Mouse (Mus musculus): ENCODE measurements at regions not wholly inside any gene's neighbourhood (a gene's known extent, or its start where the extent isn't known, plus 50 kb on each side); places are given as distances from the start of the nearest gene placed in this dataset.

DNA sequence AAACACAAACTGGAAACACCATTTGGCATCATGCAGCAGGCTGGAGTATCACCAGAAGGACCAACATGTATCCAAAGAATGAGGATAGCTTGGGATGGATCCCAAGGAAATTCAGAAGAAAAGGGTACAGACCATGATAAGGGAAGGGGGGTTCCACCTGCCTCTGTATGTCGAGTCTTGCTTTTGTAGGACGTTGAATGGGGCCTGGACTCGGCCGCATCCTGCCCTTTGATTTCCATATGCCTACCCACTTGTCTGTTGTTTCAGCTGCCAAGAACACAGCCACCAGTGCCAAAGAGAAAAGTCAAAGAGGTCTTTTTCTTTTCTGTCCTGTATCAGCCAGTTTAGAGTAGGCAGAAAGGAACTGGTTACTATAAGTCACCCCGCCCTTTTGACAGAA, 256.7 kb downstream of the Elavl2 start:
- in situ Hi-C loops (cut with MboI; ENCODE audit: low sequenced_read_pairs in 2 of 2, unreplicated experiment in 2 of 2), result no loop called here
- Histone ChIP-seq H3K9ac (ENCODE audit: insufficient read depth, low read depth, low read length, poor library complexity, severe bottlenecking) (no peak overlapping the region), H3K27ac (ENCODE audit: insufficient read depth, low read depth, low read length, poor library complexity, severe bottlenecking) (no peak overlapping the region), H3K9me3 (ENCODE audit: control insufficient read depth, insufficient read depth, low read depth, low read length) (no peaks in the 10 kb centered on the region), H3K4me3 (ENCODE audit: insufficient read depth in 1 of 2, low read depth in 1 of 2, low read length in 2 of 2, poor library complexity in 1 of 2, severe bottlenecking in 1 of 2) (no peak overlapping the region), H3K4me1 (ENCODE audit: control insufficient read depth in 2 of 2, insufficient read depth in 2 of 2, low read length in 2 of 2, poor library complexity in 1 of 2) (no peaks in the 10 kb centered on the region), H3K36me3 (ENCODE audit: control insufficient read depth, insufficient read depth, low read length, poor library complexity, severe bottlenecking) (no peaks in the 10 kb centered on the region)
- DNase-seq (ENCODE audit: low read depth, low spot score), result no peak
- no peak for TF ChIP-seq CHD2 (IDR thresholded peaks at IDR 0.05; ENCODE audit: low read depth, low read length)

DNA sequence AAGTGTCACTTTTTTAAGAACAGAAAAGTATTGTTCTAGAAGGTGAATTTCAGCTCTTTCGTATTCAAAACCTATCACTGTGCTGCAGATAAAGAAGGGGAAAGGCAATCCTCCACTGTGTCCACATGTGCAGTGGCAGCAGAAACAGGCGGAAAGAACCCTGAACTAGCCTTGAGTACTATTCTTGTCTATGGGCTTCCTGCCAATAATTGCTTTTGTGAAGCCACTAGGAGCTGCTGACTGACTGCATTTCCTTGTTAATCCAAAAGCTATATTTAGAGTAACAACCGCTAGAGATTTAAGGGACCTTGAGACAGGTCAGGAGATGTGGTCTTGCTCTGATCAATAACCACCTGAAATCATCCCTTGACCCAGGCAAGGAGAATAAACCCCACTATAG, 265.3 kb downstream of the Elavl2 start:
- in situ Hi-C loops (cut with MboI; ENCODE audit: low sequenced_read_pairs in 2 of 2, unreplicated experiment in 2 of 2), result no loop called here
- Histone ChIP-seq H3K4me3 (ENCODE audit: insufficient read depth in 1 of 2, low read depth in 1 of 2, low read length in 2 of 2, poor library complexity in 1 of 2, severe bottlenecking in 1 of 2) (no peak overlapping the region), H3K36me3 (ENCODE audit: control insufficient read depth, insufficient read depth, low read length, poor library complexity, severe bottlenecking) (no peaks in the 10 kb centered on the region), H3K27ac (ENCODE audit: insufficient read depth, low read depth, low read length, poor library complexity, severe bottlenecking) (no peak overlapping the region), H3K9ac (ENCODE audit: insufficient read depth, low read depth, low read length, poor library complexity, severe bottlenecking) (no peak overlapping the region), H3K4me1 (ENCODE audit: control insufficient read depth in 2 of 2, insufficient read depth in 2 of 2, low read length in 2 of 2, poor library complexity in 1 of 2) (no peaks in the 10 kb centered on the region), H3K9me3 (ENCODE audit: control insufficient read depth, insufficient read depth, low read depth, low read length) (no peaks in the 10 kb centered on the region)
- no peak for DNase-seq (ENCODE audit: low read depth, low spot score)
- no peak for TF ChIP-seq HCFC1 (IDR thresholded peaks at IDR 0.05; ENCODE audit: borderline replicate concordance, insufficient read depth, low read length)
- no peak for TF ChIP-seq CHD2 (IDR thresholded peaks at IDR 0.05; ENCODE audit: low read depth, low read length)
- no peak for TF ChIP-seq ZC3H11A (IDR thresholded peaks at IDR 0.05; ENCODE audit: borderline replicate concordance, low read depth, low read length)
- no peak for TF ChIP-seq ZNF384 (IDR thresholded peaks at IDR 0.05; ENCODE audit: low read depth, low read length)
- TF ChIP-seq MAFK (IDR thresholded peaks at IDR 0.05; ENCODE audit: insufficient read depth, low read depth, low read length), result no peak

- H3K9ac ChIP-seq (ENCODE audit: insufficient read depth, low read depth, low read length, poor library complexity, severe bottlenecking), result no peak overlapping the region
- no peak overlapping the region for H3K4me3 ChIP-seq (ENCODE audit: insufficient read depth in 1 of 2, low read depth in 1 of 2, low read length in 2 of 2, poor library complexity in 1 of 2, severe bottlenecking in 1 of 2)
- no peaks in the 10 kb centered on the region for H3K4me1 ChIP-seq (ENCODE audit: control insufficient read depth in 2 of 2, insufficient read depth in 2 of 2, low read length in 2 of 2, poor library complexity in 1 of 2)
- no peak for DNase-seq (ENCODE audit: low read depth, low spot score)
- H3K27ac ChIP-seq (ENCODE audit: insufficient read depth, low read depth, low read length, poor library complexity, severe bottlenecking), result no peak overlapping the region
- H3K9me3 ChIP-seq (ENCODE audit: control insufficient read depth, insufficient read depth, low read depth, low read length), result no peaks in the 10 kb centered on the region
- TF ChIP-seq ZNF384 (IDR thresholded peaks at IDR 0.05; ENCODE audit: low read depth, low read length), result no peak
- TF ChIP-seq ZC3H11A (IDR thresholded peaks at IDR 0.05; ENCODE audit: borderline replicate concordance, low read depth, low read length), result no peak
- no peak for TF ChIP-seq CHD2 (IDR thresholded peaks at IDR 0.05; ENCODE audit: low read depth, low read length)
- TF ChIP-seq HCFC1 (IDR thresholded peaks at IDR 0.05; ENCODE audit: borderline replicate concordance, insufficient read depth, low read length), result no peak
- no peak for TF ChIP-seq MAFK (IDR thresholded peaks at IDR 0.05; ENCODE audit: insufficient read depth, low read depth, low read length)
- in situ Hi-C loops (cut with MboI; ENCODE audit: low sequenced_read_pairs in 2 of 2, unreplicated experiment in 2 of 2), result no loop called here
- no peaks in the 10 kb centered on the region for H3K36me3 ChIP-seq (ENCODE audit: control insufficient read depth, insufficient read depth, low read length, poor library complexity, severe bottlenecking)
Observed at GRCm38 (mm10) chr4:91132266-91132665, 268.3 kb downstream of the Elavl2 start.

GRCm38 (mm10) chr4:91120277-91120676, 280.3 kb downstream of the Elavl2 start:
- Histone ChIP-seq H3K36me3 (ENCODE audit: control insufficient read depth, insufficient read depth, low read length, poor library complexity, severe bottlenecking) (no peaks in the 10 kb centered on the region), H3K27ac (ENCODE audit: insufficient read depth, low read depth, low read length, poor library complexity, severe bottlenecking) (no peak overlapping the region), H3K4me3 (ENCODE audit: insufficient read depth in 1 of 2, low read depth in 1 of 2, low read length in 2 of 2, poor library complexity in 1 of 2, severe bottlenecking in 1 of 2) (no peak overlapping the region), H3K9me3 (ENCODE audit: control insufficient read depth, insufficient read depth, low read depth, low read length) (no peaks in the 10 kb centered on the region), H3K4me1 (ENCODE audit: control insufficient read depth in 2 of 2, insufficient read depth in 2 of 2, low read length in 2 of 2, poor library complexity in 1 of 2) (no peaks in the 10 kb centered on the region), H3K9ac (ENCODE audit: insufficient read depth, low read depth, low read length, poor library complexity, severe bottlenecking) (no peak overlapping the region)
- in situ Hi-C loops (cut with MboI; ENCODE audit: low sequenced_read_pairs in 2 of 2, unreplicated experiment in 2 of 2), result no loop called here
- TF ChIP-seq HCFC1 (IDR thresholded peaks at IDR 0.05; ENCODE audit: borderline replicate concordance, insufficient read depth, low read length), result no peak
- no peak for TF ChIP-seq ZNF384 (IDR thresholded peaks at IDR 0.05; ENCODE audit: low read depth, low read length)
- no peak for TF ChIP-seq CHD2 (IDR thresholded peaks at IDR 0.05; ENCODE audit: low read depth, low read length)
- TF ChIP-seq ZC3H11A (IDR thresholded peaks at IDR 0.05; ENCODE audit: borderline replicate concordance, low read depth, low read length), result no peak
- TF ChIP-seq MAFK (IDR thresholded peaks at IDR 0.05; ENCODE audit: insufficient read depth, low read depth, low read length), result no peak
- DNase-seq (ENCODE audit: low read depth, low spot score), result no peak

DNA sequence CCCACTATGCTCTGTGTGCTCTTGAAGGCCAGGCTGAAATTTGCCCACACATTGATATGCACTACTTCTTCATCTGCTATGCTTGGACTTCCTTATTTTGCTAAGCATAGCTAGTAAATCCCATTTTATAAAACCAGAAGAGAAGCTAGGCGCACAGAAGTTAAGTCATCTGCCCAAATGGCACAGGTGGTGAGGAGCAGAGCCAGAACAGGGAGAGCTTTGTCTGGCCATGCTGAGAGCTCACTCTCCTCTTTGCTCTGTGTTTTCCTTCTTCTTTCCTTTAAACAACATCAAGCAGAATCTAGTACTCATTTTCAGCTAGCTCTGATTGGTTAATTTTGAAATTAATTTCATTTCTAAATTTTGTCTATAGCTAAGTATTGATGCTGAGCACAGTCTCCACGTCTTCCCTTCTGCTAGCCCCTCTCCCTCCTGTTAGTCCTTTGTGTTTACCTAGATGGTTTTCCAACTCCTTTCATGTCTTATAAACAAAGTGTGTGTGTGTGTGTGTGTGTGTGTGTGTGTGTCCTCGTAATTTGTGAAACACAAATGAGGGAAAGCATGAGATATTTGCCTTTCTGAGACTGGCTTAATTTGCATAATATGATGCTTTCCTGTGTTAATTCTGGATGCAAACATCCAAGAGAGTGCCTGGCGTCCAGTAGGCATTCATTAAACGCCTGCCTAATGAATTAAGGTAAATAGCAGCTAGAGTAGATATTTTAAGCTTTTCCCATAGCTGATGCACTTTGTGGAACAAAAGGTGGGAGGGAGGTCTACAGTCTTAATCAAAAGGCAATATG, 283.6 kb downstream of the Elavl2 start:
- Histone ChIP-seq H3K36me3 (ENCODE audit: control insufficient read depth, insufficient read depth, low read length, poor library complexity, severe bottlenecking) (no peaks in the 10 kb centered on the region), H3K9me3 (ENCODE audit: control insufficient read depth, insufficient read depth, low read depth, low read length) (no peaks in the 10 kb centered on the region), H3K27ac (ENCODE audit: insufficient read depth, low read depth, low read length, poor library complexity, severe bottlenecking) (no peak overlapping the region), H3K4me3 (ENCODE audit: insufficient read depth in 1 of 2, low read depth in 1 of 2, low read length in 2 of 2, poor library complexity in 1 of 2, severe bottlenecking in 1 of 2) (no peak overlapping the region), H3K4me1 (ENCODE audit: control insufficient read depth in 2 of 2, insufficient read depth in 2 of 2, low read length in 2 of 2, poor library complexity in 1 of 2) (no peaks in the 10 kb centered on the region), H3K9ac (ENCODE audit: insufficient read depth, low read depth, low read length, poor library complexity, severe bottlenecking) (no peak overlapping the region)
- in situ Hi-C loops (cut with MboI; ENCODE audit: low sequenced_read_pairs in 2 of 2, unreplicated experiment in 2 of 2), result no loop called here
- TF ChIP-seq ZNF384 (IDR thresholded peaks at IDR 0.05; ENCODE audit: low read depth, low read length), result no peak
- no peak for TF ChIP-seq HCFC1 (IDR thresholded peaks at IDR 0.05; ENCODE audit: borderline replicate concordance, insufficient read depth, low read length)
- no peak for TF ChIP-seq MAFK (IDR thresholded peaks at IDR 0.05; ENCODE audit: insufficient read depth, low read depth, low read length)
- no peak for TF ChIP-seq CHD2 (IDR thresholded peaks at IDR 0.05; ENCODE audit: low read depth, low read length)
- TF ChIP-seq ZC3H11A (IDR thresholded peaks at IDR 0.05; ENCODE audit: borderline replicate concordance, low read depth, low read length), result no peak
- DNase-seq (ENCODE audit: low read depth, low spot score), result no peak
